Mouse (Mus musculus) G1E (cell line): ENCODE measurements at regions not wholly inside any gene's neighbourhood (a gene's known extent, or its start where the extent isn't known, plus 50 kb on each side); places are given as distances from the start of the nearest gene placed in this dataset.

Source experiments
- ATAC-seq: 2 replicates; pipeline ENCODE4 v1.8.0; 2016; ENCODE audit warnings: mild to moderate bottlenecking; ENCODE audit not compliant: insufficient number of reproducible peaks, poor library complexity, low FRiP score, severe bottlenecking; ENCODE audit errors: extremely low read depth
- DNase-seq: peaks from one replicate; pipeline ENCODE4 v3.0.0; 2012; ENCODE audit warnings: low spot score
- H3K27me3 ChIP-seq: 2 replicates; pipeline ENCODE4 v1.6.1; 2012; ENCODE audit warnings: mild to moderate bottlenecking, low read length, inconsistent platforms; ENCODE audit not compliant: insufficient read depth
- H3K36me3 ChIP-seq: replicated peaks from 2 replicates; pipeline ENCODE3; 2012; ENCODE audit warnings: mild to moderate bottlenecking, inconsistent platforms
- H3K4me1 ChIP-seq: 2 replicates; pipeline ENCODE4 v1.6.1; 2012; ENCODE audit warnings: low read depth, low read length, inconsistent platforms, mixed read lengths; ENCODE audit not compliant: insufficient read depth
- H3K4me3 ChIP-seq: 2 replicates; pipeline ENCODE4 v1.5.1; 2012; ENCODE audit warnings: low read depth, mild to moderate bottlenecking, inconsistent platforms, low read length, moderate library complexity, mixed read lengths
- H3K9me3 ChIP-seq: replicated peaks from 2 replicates; pipeline ENCODE4 v1.6.1; 2012; ENCODE audit warnings: inconsistent platforms
- CTCF ChIP-seq: IDR thresholded peaks from 2 replicates; pipeline ENCODE4 v1.5.1; 2012; ENCODE audit warnings: low read depth, low read length, inconsistent platforms, mixed read lengths
- GATA1 ChIP-seq: IDR thresholded peaks from 2 replicates; pipeline ENCODE4 v1.6.1; 2012; ENCODE audit warnings: borderline replicate concordance, low read length, inconsistent platforms, mixed read lengths
- GATA2 ChIP-seq: IDR thresholded peaks from 2 replicates; pipeline ENCODE4 v1.6.1; 2012; ENCODE audit warnings: low read depth, low read length, inconsistent platforms, borderline replicate concordance
- POLR2AphosphoS5 ChIP-seq: IDR thresholded peaks from 2 replicates; pipeline ENCODE4 v1.6.1; 2012; ENCODE audit warnings: low read depth, low read length, inconsistent platforms; ENCODE audit not compliant: insufficient replicate concordance
- TAL1 ChIP-seq: conservative IDR thresholded peaks from 2 replicates; pipeline ENCODE4 v1.6.1; 2012; ENCODE audit warnings: low read depth, low read length, inconsistent platforms, mixed read lengths

DNA sequence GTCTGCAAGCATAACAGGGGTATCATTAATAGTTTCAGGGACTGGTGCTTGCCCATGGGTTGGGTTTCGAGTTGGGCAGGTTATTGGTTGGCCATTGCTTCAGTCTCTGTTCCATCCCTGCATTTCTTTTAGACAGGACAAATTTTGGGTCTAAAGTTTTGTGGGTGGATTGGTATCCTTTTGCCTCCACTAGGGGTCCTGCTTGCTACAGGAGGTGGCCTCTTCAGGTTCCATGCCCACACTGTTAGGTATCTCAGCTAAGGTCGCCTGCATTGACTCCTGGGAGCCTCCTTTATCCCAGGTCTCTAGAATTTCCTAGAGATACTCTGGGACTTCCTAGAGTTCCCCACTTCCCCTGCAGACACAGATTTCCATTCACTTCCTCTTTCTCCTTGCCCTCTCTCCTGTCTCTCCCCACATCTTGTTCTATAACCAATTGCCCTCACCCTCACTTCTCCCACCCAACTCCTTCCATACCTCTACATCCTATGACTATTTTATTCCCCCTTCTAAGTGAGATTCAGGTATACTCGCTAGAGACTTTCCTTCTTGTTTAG is 278.2 kb downstream of the 1700017N19Rik start:
- Histone ChIP-seq H3K4me3 (no peak overlapping the region), H3K9me3 (no peaks in the 10 kb centered on the region), H3K27me3 (no peaks in the 10 kb centered on the region), H3K36me3 (no peaks in the 10 kb centered on the region), H3K4me1 (no peaks in the 10 kb centered on the region)
- ATAC-seq (no peak), DNase-seq (no peak)
- TF ChIP-seq CTCF, result no peak
- TF ChIP-seq GATA2, result no peak
- TF ChIP-seq POLR2AphosphoS5, result no peak
- TF ChIP-seq TAL1, result no peak
- TF ChIP-seq GATA1, result no peak

DNA sequence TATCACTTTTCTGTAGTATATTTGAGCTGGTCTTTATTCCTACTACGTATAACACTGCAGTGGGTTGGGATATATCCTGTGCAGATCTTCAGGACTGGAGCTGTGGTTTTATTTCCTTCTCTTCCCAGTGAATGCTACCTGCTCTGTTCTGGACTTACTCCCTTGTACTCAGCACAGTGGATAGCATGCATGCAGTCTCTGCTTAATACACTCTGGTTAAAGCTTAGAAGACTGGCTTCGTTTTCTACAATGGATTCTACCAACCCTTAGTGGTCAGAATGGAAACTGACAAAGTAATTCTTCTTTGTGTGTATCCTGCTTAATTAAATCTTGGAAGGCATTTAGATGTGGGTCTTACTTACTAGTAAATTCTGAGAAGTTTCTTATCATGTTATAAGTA is 292.3 kb downstream of the 1700017N19Rik start:
- DNase-seq (no peak), ATAC-seq (no peak)
- no peaks in the 10 kb centered on the region for H3K9me3 ChIP-seq
- TF ChIP-seq CTCF (no peak), TAL1 (no peak), GATA1 (no peak)
- H3K4me3 ChIP-seq, result no peak overlapping the region
- H3K4me1 ChIP-seq, result no peaks in the 10 kb centered on the region
- no peaks in the 10 kb centered on the region for H3K27me3 ChIP-seq
- no peaks in the 10 kb centered on the region for H3K36me3 ChIP-seq

GRCm38 (mm10) chr10:100922976-100923375 is 332.7 kb downstream of the 1700017N19Rik start:
- ATAC-seq (no peak), DNase-seq (no peak)
- H3K4me3 ChIP-seq, result no peak overlapping the region
- no peaks in the 10 kb centered on the region for H3K36me3 ChIP-seq
- H3K27me3 ChIP-seq, result no peaks in the 10 kb centered on the region
- no peaks in the 10 kb centered on the region for H3K9me3 ChIP-seq
- TF ChIP-seq GATA1, result no peak
- no peak for TF ChIP-seq TAL1
- TF ChIP-seq POLR2AphosphoS5, result no peak
- no peak for TF ChIP-seq GATA2
- TF ChIP-seq CTCF, result no peak
- H3K4me1 ChIP-seq, result no peaks in the 10 kb centered on the region

- TF ChIP-seq CTCF, result no peak
- no peak for TF ChIP-seq TAL1
- no peak for TF ChIP-seq POLR2AphosphoS5
- TF ChIP-seq GATA2, result no peak
- TF ChIP-seq GATA1, result no peak
- H3K27me3 ChIP-seq, result no peaks in the 10 kb centered on the region
- peaks cover 8% of the 10 kb centered on the region; the same call in 1 of the 2 replicates for H3K9me3 ChIP-seq
- H3K36me3 ChIP-seq, result no peaks in the 10 kb centered on the region
- H3K4me1 ChIP-seq, result no peaks in the 10 kb centered on the region
- DNase-seq, result no peak
- H3K4me3 ChIP-seq, result no peak overlapping the region
- no peak for ATAC-seq
These were observed 336.8 kb downstream of the 1700017N19Rik start for GRCm38 (mm10) chr10:100927086-100927485.

DNA sequence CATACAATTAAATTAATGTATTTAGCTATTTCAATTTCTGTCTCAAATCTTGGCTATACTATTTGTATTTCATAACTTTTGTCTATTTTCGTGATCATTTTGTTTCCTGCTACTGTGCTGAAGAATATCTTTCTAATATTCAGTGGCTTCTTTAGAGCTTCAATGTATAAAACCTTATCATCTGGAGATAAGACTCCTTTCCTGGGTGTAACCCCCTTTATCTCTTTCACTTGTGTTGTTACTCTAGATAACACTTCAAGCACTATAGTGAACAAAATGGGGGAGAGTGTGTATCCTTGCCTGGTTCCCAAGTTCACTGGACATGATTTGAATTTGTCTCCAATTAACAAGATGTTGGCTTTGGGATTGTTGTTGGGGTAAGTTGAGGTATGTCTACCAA is 341.5 kb downstream of the 1700017N19Rik start:
- H3K4me1 ChIP-seq, result no peaks in the 10 kb centered on the region
- H3K36me3 ChIP-seq, result no peaks in the 10 kb centered on the region
- TF ChIP-seq CTCF (no peak), GATA1 (no peak), GATA2 (no peak), POLR2AphosphoS5 (no peak), TAL1 (no peak)

GRCm38 (mm10) chr10:100958371-100958770 is 368.1 kb downstream of the 1700017N19Rik start:
- Histone ChIP-seq H3K4me1 (no peaks in the 10 kb centered on the region), H3K36me3 (no peaks in the 10 kb centered on the region), H3K27me3 (no peaks in the 10 kb centered on the region), H3K4me3 (no peak overlapping the region), H3K9me3 (no peaks in the 10 kb centered on the region)
- DNase-seq (no peak), ATAC-seq (no peak)
- TF ChIP-seq TAL1 (no peak), GATA2 (no peak), POLR2AphosphoS5 (no peak), GATA1 (no peak), CTCF (no peak)

More for the DNA sequence above, 341.5 kb downstream of the 1700017N19Rik start:
- peak; percentile 65 for ATAC-seq
- Histone ChIP-seq H3K9me3 (peaks cover 8% of the 10 kb centered on the region; the same call in 1 of the 2 replicates), H3K4me3 (no peak overlapping the region), H3K27me3 (no peaks in the 10 kb centered on the region)
- DNase-seq, result no peak

- DNase-seq, result no peak
- Histone ChIP-seq H3K36me3 (no peaks in the 10 kb centered on the region), H3K9me3 (no peaks in the 10 kb centered on the region), H3K27me3 (no peaks in the 10 kb centered on the region), H3K4me1 (no peaks in the 10 kb centered on the region), H3K4me3 (no peak overlapping the region)
- TF ChIP-seq TAL1 (no peak), GATA1 (no peak), GATA2 (no peak), CTCF (no peak), POLR2AphosphoS5 (no peak)
- ATAC-seq, result no peak
These were observed 413.2 kb downstream of the 1700017N19Rik start for GRCm38 (mm10) chr10:101003469-101003868.
